Mouse (Mus musculus): ENCODE results near the gene Ano4. TPM values are rescaled to one million over a fixed set of nuclear protein-coding genes. Genes with fewer than 3 reads are reported as not detected.

Gene Ano4
- polyA plus RNA-seq, 1 experiment from 2014 or later, result 8.9 TPM

GRCm38 (mm10) chr10:89154797-89155465 lies 189.6 kb downstream of the Ano4 start:
- Histone ChIP-seq H3K4me1 (ENCODE audit: control insufficient read depth, insufficient read depth, low read length) (no peaks in the 10 kb centered on the region), H3K27ac (replicated peaks; ENCODE audit: low read depth, low read length) (no peak overlapping the region), H3K27me3 (ENCODE audit: control insufficient read depth, insufficient read depth, low read length) (no peaks in the 10 kb centered on the region), H3K4me3 (replicated peaks; ENCODE audit: low read depth, low read length) (no peak overlapping the region), H3K9ac (replicated peaks; ENCODE audit: low read length) (no peak overlapping the region), H3K4me2 (ENCODE audit: low read length) (no peak overlapping the region), H3K9me3 (ENCODE audit: control insufficient read depth, low read length) (no peaks in the 10 kb centered on the region), H3K36me3 (ENCODE audit: control insufficient read depth, insufficient read depth, low read length) (no peaks in the 10 kb centered on the region)
- WGBS, result 82% methylated on average over 2 of the region's 2 CpGs
- ATAC-seq (ENCODE audit: low FRiP score, low TSS enrichment), result no peak
- DNase-seq, result no peak

DNA sequence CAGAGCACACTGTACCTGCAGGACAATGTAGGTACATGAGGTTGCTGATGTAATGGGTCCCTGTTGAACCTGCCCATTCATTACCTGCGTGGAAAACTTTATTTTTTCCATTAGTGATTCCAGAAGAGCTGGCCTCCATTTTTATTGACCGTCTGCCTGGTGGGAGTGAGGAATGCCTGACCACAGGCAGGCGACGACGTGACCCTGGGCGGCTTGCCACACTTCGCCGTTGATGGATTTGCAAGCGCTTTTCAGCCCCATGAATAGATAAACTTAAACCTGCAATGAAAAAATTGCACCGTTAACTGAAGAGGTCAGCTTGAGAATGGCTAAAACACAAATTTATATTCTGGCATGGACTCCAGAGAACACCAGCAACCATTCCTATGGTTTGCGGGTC lies 195.4 kb downstream of the Ano4 start:
- H3K36me3 ChIP-seq (ENCODE audit: control insufficient read depth, insufficient read depth, low read length), result no peaks in the 10 kb centered on the region
- no peaks in the 10 kb centered on the region for H3K27me3 ChIP-seq (ENCODE audit: control insufficient read depth, insufficient read depth, low read length)
- no peak overlapping the region for H3K4me2 ChIP-seq (ENCODE audit: low read length)
- WGBS, result 93% methylated on average over 11 of the region's 11 CpGs
- H3K9me3 ChIP-seq (ENCODE audit: control insufficient read depth, low read length), result no peaks in the 10 kb centered on the region
- no peak for ATAC-seq (ENCODE audit: low FRiP score, low TSS enrichment)
- H3K4me1 ChIP-seq (ENCODE audit: control insufficient read depth, insufficient read depth, low read length), result no peaks in the 10 kb centered on the region
- DNase-seq, result no peak
- H3K27ac ChIP-seq (replicated peaks; ENCODE audit: low read depth, low read length), result no peak overlapping the region
- H3K4me3 ChIP-seq (replicated peaks; ENCODE audit: low read depth, low read length), result no peak overlapping the region
- H3K9ac ChIP-seq (replicated peaks; ENCODE audit: low read length), result no peak overlapping the region

DNA sequence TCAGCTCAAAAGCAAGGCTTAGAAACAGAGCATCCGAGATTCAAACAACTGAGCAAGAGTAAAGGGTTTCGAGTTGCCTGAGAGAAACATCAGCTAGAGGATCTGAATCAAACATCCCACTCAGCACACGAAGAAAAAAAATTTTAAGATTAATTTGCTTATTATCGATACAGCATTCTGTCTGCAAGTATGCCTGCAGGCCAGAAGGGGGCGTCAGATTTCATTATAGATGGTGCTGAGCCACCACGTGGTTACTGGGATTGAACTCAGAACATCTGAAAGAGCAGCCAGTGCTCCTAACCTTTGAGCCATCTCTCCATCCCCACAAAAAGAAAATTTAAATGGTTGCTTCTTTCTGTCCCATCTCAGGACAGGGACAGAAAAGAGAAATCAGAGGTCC lies 223.2 kb downstream of the Ano4 start:
- Histone ChIP-seq H3K36me3 (ENCODE audit: control insufficient read depth, insufficient read depth, low read length) (no peaks in the 10 kb centered on the region), H3K4me3 (replicated peaks; ENCODE audit: low read depth, low read length) (no peak overlapping the region), H3K4me2 (ENCODE audit: low read length) (no peak overlapping the region), H3K27me3 (ENCODE audit: control insufficient read depth, insufficient read depth, low read length) (no peaks in the 10 kb centered on the region), H3K9ac (replicated peaks; ENCODE audit: low read length) (no peak overlapping the region), H3K4me1 (ENCODE audit: control insufficient read depth, insufficient read depth, low read length) (no peaks in the 10 kb centered on the region), H3K9me3 (ENCODE audit: control insufficient read depth, low read length) (no peaks in the 10 kb centered on the region), H3K27ac (replicated peaks; ENCODE audit: low read depth, low read length) (no peak overlapping the region)
- no peak for DNase-seq
- ATAC-seq (ENCODE audit: low FRiP score, low TSS enrichment), result no peak
- WGBS, result 61% methylated on average over 6 of the region's 6 CpGs

- ATAC-seq (ENCODE audit: low FRiP score, low TSS enrichment), result no peak
- H3K36me3 ChIP-seq (ENCODE audit: control insufficient read depth, insufficient read depth, low read length), result no peaks in the 10 kb centered on the region
- no peak overlapping the region for H3K4me3 ChIP-seq (replicated peaks; ENCODE audit: low read depth, low read length)
- H3K9me3 ChIP-seq (ENCODE audit: control insufficient read depth, low read length), result no peaks in the 10 kb centered on the region
- H3K4me1 ChIP-seq (ENCODE audit: control insufficient read depth, insufficient read depth, low read length), result no peaks in the 10 kb centered on the region
- DNase-seq, result no peak
- H3K9ac ChIP-seq (replicated peaks; ENCODE audit: low read length), result no peak overlapping the region
- 89% methylated on average over 6 of the region's 6 CpGs for WGBS
- H3K27ac ChIP-seq (replicated peaks; ENCODE audit: low read depth, low read length), result no peak overlapping the region
- no peaks in the 10 kb centered on the region for H3K27me3 ChIP-seq (ENCODE audit: control insufficient read depth, insufficient read depth, low read length)
- no peak overlapping the region for H3K4me2 ChIP-seq (ENCODE audit: low read length)
These were observed 230.2 kb downstream of the Ano4 start for GRCm38 (mm10) chr10:89114381-89114780.

DNA sequence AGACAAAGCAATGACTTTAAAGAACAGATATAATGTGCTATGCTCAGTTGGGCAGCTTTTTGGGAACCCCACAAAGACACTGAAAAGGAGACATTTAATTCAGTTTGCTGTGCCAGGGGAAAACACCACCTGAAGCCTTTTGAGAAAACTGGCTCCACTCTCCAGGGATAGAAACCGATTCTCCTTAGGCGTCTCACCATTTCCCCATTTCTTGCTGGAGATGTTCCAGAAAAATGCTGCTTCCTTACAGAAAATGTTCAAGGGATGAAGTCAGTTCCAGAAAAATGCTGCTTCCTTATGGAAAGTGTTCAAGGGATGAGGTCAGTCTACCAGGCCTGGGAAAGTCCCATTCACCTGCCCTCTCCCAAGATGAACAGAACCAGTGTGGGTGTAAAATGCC lies 233.1 kb downstream of the Ano4 start:
- H3K9me3 ChIP-seq (ENCODE audit: control insufficient read depth, low read length), result no peaks in the 10 kb centered on the region
- 79% methylated on average over 2 of the region's 2 CpGs for WGBS
- no peak for ATAC-seq (ENCODE audit: low FRiP score, low TSS enrichment)

GRCm38 (mm10) chr10:89110917-89111316 lies 233.6 kb downstream of the Ano4 start:
- Histone ChIP-seq H3K4me2 (ENCODE audit: low read length) (no peak overlapping the region), H3K36me3 (ENCODE audit: control insufficient read depth, insufficient read depth, low read length) (no peaks in the 10 kb centered on the region), H3K27ac (replicated peaks; ENCODE audit: low read depth, low read length) (no peak overlapping the region), H3K4me3 (replicated peaks; ENCODE audit: low read depth, low read length) (no peak overlapping the region), H3K27me3 (ENCODE audit: control insufficient read depth, insufficient read depth, low read length) (no peaks in the 10 kb centered on the region), H3K4me1 (ENCODE audit: control insufficient read depth, insufficient read depth, low read length) (no peaks in the 10 kb centered on the region), H3K9ac (replicated peaks; ENCODE audit: low read length) (no peak overlapping the region), H3K9me3 (ENCODE audit: control insufficient read depth, low read length) (no peaks in the 10 kb centered on the region)
- 64% methylated on average over 1 of the region's 1 CpGs for WGBS
- no peak for ATAC-seq (ENCODE audit: low FRiP score, low TSS enrichment)
- DNase-seq, result no peak

More for the DNA sequence above, 233.1 kb downstream of the Ano4 start:
- Histone ChIP-seq H3K4me3 (replicated peaks; ENCODE audit: low read depth, low read length) (no peak overlapping the region), H3K27me3 (ENCODE audit: control insufficient read depth, insufficient read depth, low read length) (no peaks in the 10 kb centered on the region), H3K4me1 (ENCODE audit: control insufficient read depth, insufficient read depth, low read length) (no peaks in the 10 kb centered on the region), H3K9ac (replicated peaks; ENCODE audit: low read length) (no peak overlapping the region), H3K4me2 (ENCODE audit: low read length) (no peak overlapping the region), H3K27ac (replicated peaks; ENCODE audit: low read depth, low read length) (no peak overlapping the region), H3K36me3 (ENCODE audit: control insufficient read depth, insufficient read depth, low read length) (no peaks in the 10 kb centered on the region)
- DNase-seq, result no peak

DNA sequence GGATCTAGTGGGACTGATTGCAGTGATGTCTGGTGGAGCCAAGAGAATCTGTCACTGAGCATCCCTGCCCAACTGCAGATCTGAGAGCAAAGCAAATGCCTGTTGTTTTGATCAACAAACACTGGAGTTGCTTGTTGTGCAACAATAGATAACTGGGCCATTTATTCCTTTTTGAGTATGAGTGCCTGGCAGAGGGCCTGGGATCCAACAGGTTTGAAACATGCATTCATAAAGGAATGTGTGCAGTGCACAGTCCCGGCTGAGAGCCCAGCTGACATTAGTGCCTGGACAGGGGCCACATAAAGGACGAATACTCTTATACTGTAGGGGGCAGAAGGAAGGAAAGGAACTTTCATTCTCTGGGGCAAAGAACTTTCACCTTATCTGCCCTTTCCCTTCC lies 241.0 kb downstream of the Ano4 start:
- 76% methylated on average over 2 of the region's 2 CpGs for WGBS
- Histone ChIP-seq H3K9ac (replicated peaks; ENCODE audit: low read length) (no peak overlapping the region), H3K27ac (replicated peaks; ENCODE audit: low read depth, low read length) (no peak overlapping the region), H3K36me3 (ENCODE audit: control insufficient read depth, insufficient read depth, low read length) (no peaks in the 10 kb centered on the region), H3K4me3 (replicated peaks; ENCODE audit: low read depth, low read length) (no peak overlapping the region), H3K4me1 (ENCODE audit: control insufficient read depth, insufficient read depth, low read length) (no peaks in the 10 kb centered on the region), H3K4me2 (ENCODE audit: low read length) (no peak overlapping the region), H3K9me3 (ENCODE audit: control insufficient read depth, low read length) (no peaks in the 10 kb centered on the region), H3K27me3 (ENCODE audit: control insufficient read depth, insufficient read depth, low read length) (no peaks in the 10 kb centered on the region)
- DNase-seq (no peak), ATAC-seq (ENCODE audit: low FRiP score, low TSS enrichment) (no peak)

- DNase-seq (no peak), ATAC-seq (ENCODE audit: low FRiP score, low TSS enrichment) (no peak)
- Histone ChIP-seq H3K27me3 (ENCODE audit: control insufficient read depth, insufficient read depth, low read length) (no peaks in the 10 kb centered on the region), H3K4me1 (ENCODE audit: control insufficient read depth, insufficient read depth, low read length) (no peaks in the 10 kb centered on the region), H3K9ac (replicated peaks; ENCODE audit: low read length) (no peak overlapping the region), H3K36me3 (ENCODE audit: control insufficient read depth, insufficient read depth, low read length) (no peaks in the 10 kb centered on the region), H3K4me3 (replicated peaks; ENCODE audit: low read depth, low read length) (no peak overlapping the region), H3K4me2 (ENCODE audit: low read length) (no peak overlapping the region), H3K27ac (replicated peaks; ENCODE audit: low read depth, low read length) (no peak overlapping the region), H3K9me3 (ENCODE audit: control insufficient read depth, low read length) (no peaks in the 10 kb centered on the region)
- 64% methylated on average over 7 of the region's 7 CpGs for WGBS
These were observed 242.5 kb downstream of the Ano4 start for GRCm38 (mm10) chr10:89102025-89102424.

DNA sequence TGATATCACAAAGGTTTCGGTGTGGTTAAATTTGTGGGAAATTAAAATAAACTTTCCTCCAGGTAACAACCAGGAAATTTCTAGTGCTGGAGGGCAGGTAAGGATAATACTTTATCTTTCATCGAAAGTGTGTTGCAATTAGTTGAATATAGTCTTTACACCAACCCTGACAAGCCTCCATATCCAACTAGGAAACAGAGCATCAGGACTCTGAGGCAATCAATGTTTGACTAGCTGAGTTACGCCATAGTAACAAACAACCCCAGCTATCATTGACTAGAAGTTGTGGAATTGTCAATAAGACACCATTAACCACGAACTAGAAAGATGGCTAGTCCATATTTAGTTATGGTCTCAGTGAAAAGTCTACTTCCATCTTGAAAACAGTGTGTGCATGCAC lies 246.4 kb downstream of the Ano4 start:
- Histone ChIP-seq H3K27ac (replicated peaks; ENCODE audit: low read depth, low read length) (no peak overlapping the region), H3K4me1 (ENCODE audit: control insufficient read depth, insufficient read depth, low read length) (no peaks in the 10 kb centered on the region), H3K27me3 (ENCODE audit: control insufficient read depth, insufficient read depth, low read length) (no peaks in the 10 kb centered on the region), H3K4me2 (ENCODE audit: low read length) (no peak overlapping the region), H3K4me3 (replicated peaks; ENCODE audit: low read depth, low read length) (no peak overlapping the region), H3K36me3 (ENCODE audit: control insufficient read depth, insufficient read depth, low read length) (no peaks in the 10 kb centered on the region), H3K9ac (replicated peaks; ENCODE audit: low read length) (no peak overlapping the region), H3K9me3 (ENCODE audit: control insufficient read depth, low read length) (no peaks in the 10 kb centered on the region)
- ATAC-seq (ENCODE audit: low FRiP score, low TSS enrichment) (no peak), DNase-seq (no peak)
- 77% methylated on average over 4 of the region's 4 CpGs for WGBS
